Mouse (Mus musculus) C2C12 (cell line): ENCODE results near the gene Tfcp2l1. TPM values are rescaled to one million over a fixed set of nuclear protein-coding genes. Genes with fewer than 3 reads are reported as not detected.

ENCODE experiments used
- H3K27me3 ChIP-seq: one replicate; pipeline ENCODE4 v1.6.1; 2011; ENCODE audit not compliant: control insufficient read depth, insufficient read depth, insufficient read length
- H3K36me3 ChIP-seq: one replicate; pipeline ENCODE4 v1.6.1; 2011; ENCODE audit not compliant: control insufficient read depth, insufficient read depth
- H3K4me3 ChIP-seq: one replicate; pipeline ENCODE4 v1.5.1; 2011; ENCODE audit warnings: mild to moderate bottlenecking, control low read depth; ENCODE audit not compliant: poor library complexity, insufficient read depth, severe bottlenecking
- H3K79me2 ChIP-seq: one replicate; pipeline ENCODE4 v1.6.1; 2011; ENCODE audit not compliant: control insufficient read depth, insufficient read depth
- H3K79me3 ChIP-seq: one replicate; pipeline ENCODE4 v1.6.1; 2011; ENCODE audit warnings: low read depth, control low read depth
- H3ac ChIP-seq: one replicate; pipeline ENCODE3; 2011; ENCODE audit warnings: low read depth; ENCODE audit not compliant: control insufficient read depth, insufficient read length
- CEBPB ChIP-seq: IDR thresholded peaks from one replicate; pipeline ENCODE4 v1.6.1; 2011; ENCODE audit warnings: low read depth, mild to moderate bottlenecking, control low read depth, moderate library complexity
- CTCF ChIP-seq: IDR thresholded peaks from one replicate; pipeline ENCODE4 v1.5.1; 2011; ENCODE audit not compliant: control insufficient read depth, insufficient read depth, insufficient read length
- FOSL1 ChIP-seq: IDR thresholded peaks from one replicate; pipeline ENCODE4 v1.8.0; 2011; ENCODE audit warnings: mild to moderate bottlenecking, low read length; ENCODE audit not compliant: poor library complexity, insufficient read depth, severe bottlenecking
- MAX ChIP-seq: IDR thresholded peaks from one replicate; pipeline ENCODE4 v1.6.1; 2011; ENCODE audit warnings: mild to moderate bottlenecking, control low read depth
- MYOD1 ChIP-seq: IDR thresholded peaks from one replicate; pipeline ENCODE4 v1.6.1; 2011; ENCODE audit warnings: low read depth; ENCODE audit not compliant: control insufficient read depth, insufficient read length
- MYOG ChIP-seq: IDR thresholded peaks from one replicate; pipeline ENCODE4 v1.6.1; 2011; ENCODE audit not compliant: control insufficient read depth, insufficient read length; ENCODE audit errors: extremely low read depth
- USF1 ChIP-seq: IDR thresholded peaks from one replicate; pipeline ENCODE4 v1.6.1; 2011; ENCODE audit warnings: low read depth, mild to moderate bottlenecking, control low read depth, moderate library complexity
- polyA plus RNA-seq: library from polyadenylated mRNA; unstranded; fragments of >200 nt; fragmentation: generic; extraction: Trizol; gene quantifications from one replicate; pipeline ENCODE4 v1.2.1, GENCODE M21; 2012; ENCODE audit warnings: missing spikeins

Gene Tfcp2l1
- polyA plus RNA-seq, 1 experiment = 0.09 TPM

DNA sequence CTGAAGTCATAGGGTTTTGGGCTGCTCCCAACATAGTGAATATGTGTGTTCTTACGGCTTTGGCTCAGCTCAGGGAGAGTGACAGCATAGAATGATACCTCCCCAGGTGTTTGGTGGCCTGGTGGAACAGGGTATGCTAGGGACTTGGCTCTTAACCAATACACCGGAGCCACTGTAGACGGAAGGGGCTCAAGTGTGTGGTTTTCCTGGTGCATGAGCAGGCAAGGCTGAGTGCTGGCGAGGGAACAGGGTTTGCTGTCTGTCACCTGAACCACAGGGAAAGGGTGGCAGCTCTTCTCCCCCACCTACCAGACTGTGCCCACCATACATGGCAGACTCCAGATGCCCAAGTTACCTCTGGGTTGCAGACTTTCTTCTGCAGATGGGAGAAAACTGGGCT is 83.9 kb downstream of the Tfcp2l1 start:
- no peaks in the 10 kb centered on the region for H3K79me2 ChIP-seq
- no peak for TF ChIP-seq FOSL1
- no peak for TF ChIP-seq CTCF
- no peak for TF ChIP-seq MAX
- no peak for TF ChIP-seq USF1
- no peak for TF ChIP-seq MYOG
- TF ChIP-seq MYOD1 = no peak
- TF ChIP-seq CEBPB = no peak
- no peak overlapping the region for H3K4me3 ChIP-seq
- no peaks in the 10 kb centered on the region for H3K79me3 ChIP-seq
- peaks cover 4% of the 10 kb centered on the region for H3K27me3 ChIP-seq
- H3ac ChIP-seq = no peak overlapping the region
- no peaks in the 10 kb centered on the region for H3K36me3 ChIP-seq

DNA sequence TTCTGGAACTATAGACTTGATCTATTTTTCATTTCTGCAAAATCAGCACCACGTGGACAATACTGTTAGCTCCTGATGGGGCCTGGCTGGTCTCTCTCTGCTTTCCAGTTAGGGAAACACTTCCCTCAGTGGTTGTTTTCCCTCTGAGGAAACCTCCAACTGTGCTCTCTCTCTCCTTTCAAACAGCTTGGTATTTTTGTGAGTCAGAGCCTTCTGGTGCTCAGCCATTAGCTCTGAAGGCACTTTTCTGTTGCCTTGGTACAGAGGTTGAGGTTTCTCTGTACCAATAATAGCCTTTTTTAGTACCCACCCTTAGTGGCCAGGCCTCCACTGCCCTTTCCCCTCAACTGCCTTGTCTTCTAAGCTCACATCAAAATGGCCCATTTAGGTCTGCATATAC is 88.5 kb downstream of the Tfcp2l1 start:
- TF ChIP-seq CTCF = no peak
- no peak for TF ChIP-seq USF1
- no peak for TF ChIP-seq FOSL1
- no peak for TF ChIP-seq MAX
- no peak for TF ChIP-seq CEBPB
- no peak for TF ChIP-seq MYOD1
- TF ChIP-seq MYOG = no peak
- H3K4me3 ChIP-seq = no peak overlapping the region
- no peaks in the 10 kb centered on the region for H3K79me3 ChIP-seq
- no peaks in the 10 kb centered on the region for H3K36me3 ChIP-seq
- H3K79me2 ChIP-seq = no peaks in the 10 kb centered on the region
- no peak overlapping the region for H3ac ChIP-seq
- peaks cover 8% of the 10 kb centered on the region for H3K27me3 ChIP-seq

DNA sequence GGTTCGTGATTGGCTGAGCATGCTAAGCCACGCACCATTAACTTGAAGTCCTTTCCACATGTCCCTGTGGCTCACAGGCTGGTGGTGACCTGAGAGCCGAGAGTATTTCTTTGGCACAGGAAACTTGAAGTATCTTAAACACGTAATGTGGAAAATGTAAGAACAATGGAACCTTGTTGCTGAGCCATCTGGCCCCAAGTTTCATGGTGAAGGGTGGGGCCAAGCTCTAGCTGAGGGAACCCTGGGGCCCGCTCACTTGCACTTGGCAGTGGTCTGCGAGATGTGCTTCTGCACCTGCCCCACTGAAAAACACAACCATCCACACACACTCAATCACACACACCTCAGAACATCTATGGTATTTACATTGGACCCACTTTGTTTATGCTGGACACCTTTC is 90.3 kb downstream of the Tfcp2l1 start:
- Histone ChIP-seq H3K27me3 (peaks cover 8% of the 10 kb centered on the region), H3K79me3 (no peaks in the 10 kb centered on the region), H3ac (no peak overlapping the region), H3K79me2 (no peaks in the 10 kb centered on the region), H3K4me3 (no peak overlapping the region), H3K36me3 (no peaks in the 10 kb centered on the region)
- TF ChIP-seq USF1 (no peak), FOSL1 (no peak), MAX (no peak), MYOG (no peak)

DNA sequence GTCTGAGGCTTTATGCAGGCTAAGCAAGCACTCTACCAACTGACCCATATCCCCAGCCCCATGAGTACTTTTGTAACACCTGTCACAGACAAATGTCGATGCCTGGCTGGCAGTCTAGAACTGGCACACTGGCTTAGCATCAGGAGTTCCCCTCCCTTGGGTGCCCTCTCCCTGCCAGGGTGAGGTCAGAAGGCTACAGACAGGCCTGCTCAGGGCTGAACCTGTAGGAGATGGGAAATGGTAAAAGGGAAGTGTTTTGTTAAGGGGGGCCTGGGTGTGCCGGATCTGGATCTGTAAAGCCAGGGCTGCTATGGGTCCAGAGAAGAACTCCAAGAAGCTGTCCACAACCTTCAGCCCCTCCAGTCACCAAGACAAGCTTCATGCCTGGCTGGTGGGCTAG is 92.0 kb downstream of the Tfcp2l1 start:
- H3K36me3 ChIP-seq = no peaks in the 10 kb centered on the region
- H3K27me3 ChIP-seq = peaks cover 4% of the 10 kb centered on the region
- no peak overlapping the region for H3K4me3 ChIP-seq
- no peaks in the 10 kb centered on the region for H3K79me3 ChIP-seq
- TF ChIP-seq MYOG = no peak
- H3ac ChIP-seq = no peak overlapping the region
- no peaks in the 10 kb centered on the region for H3K79me2 ChIP-seq

DNA sequence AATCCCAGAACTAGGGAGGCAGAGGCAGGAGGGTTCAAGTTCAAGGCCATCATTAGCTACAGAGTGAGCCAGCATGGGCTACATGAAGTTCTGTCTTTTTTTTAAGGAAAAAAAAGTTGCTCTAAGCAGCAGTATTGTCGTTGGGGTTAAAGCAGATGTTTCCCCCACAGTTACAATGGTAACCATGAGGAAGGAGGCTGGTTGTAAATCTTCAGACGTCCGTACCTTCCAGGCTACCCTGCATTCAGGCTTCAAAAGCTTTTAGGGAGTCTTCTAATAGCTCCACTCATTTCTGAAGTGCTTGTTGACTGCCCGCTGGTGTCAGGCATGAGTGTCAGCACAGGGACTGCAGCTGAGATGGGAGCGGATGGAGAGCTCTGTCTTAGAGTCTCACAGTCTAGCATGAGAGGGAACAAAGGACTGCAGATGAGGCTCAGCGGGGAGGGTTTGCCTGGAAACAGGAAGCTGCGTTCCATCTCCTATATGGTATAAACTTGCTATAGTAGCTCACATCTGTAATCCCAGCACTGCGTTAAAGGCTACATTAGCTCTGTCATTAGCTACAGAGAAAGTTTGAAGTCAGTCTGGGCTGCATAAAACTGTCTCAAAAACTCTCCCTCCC is 92.8 kb downstream of the Tfcp2l1 start:
- Histone ChIP-seq H3K36me3 (no peaks in the 10 kb centered on the region), H3K79me2 (no peaks in the 10 kb centered on the region), H3ac (no peak overlapping the region), H3K4me3 (no peak overlapping the region), H3K27me3 (peaks cover 4% of the 10 kb centered on the region), H3K79me3 (no peaks in the 10 kb centered on the region)
- TF ChIP-seq USF1 (no peak), CEBPB (no peak), CTCF (no peak), MYOG (no peak), MYOD1 (no peak), FOSL1 (no peak)

DNA sequence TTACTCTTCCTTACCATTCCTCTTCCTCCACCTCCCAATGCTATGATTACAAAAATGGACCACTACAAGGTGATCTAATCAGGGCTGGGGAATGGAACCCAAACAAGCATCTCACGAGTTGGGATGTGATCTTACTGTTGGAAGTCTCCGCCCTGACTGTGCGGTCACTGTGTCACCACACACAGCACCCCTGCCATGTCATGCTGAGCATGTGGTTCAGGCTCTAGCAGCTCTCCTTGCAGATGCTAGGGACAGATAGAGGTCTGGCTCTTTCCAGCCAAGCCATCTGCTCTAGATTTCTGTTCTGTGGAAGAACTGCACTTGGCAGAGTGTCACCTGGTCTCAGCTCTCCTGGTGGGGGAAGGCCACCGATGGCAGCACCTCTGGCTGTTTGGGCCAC is 99.3 kb downstream of the Tfcp2l1 start:
- TF ChIP-seq MYOG (no peak), USF1 (no peak), FOSL1 (no peak), CEBPB (no peak), MAX (no peak), CTCF (no peak), MYOD1 (no peak)
- H3K36me3 ChIP-seq = no peaks in the 10 kb centered on the region
- no peak overlapping the region for H3K4me3 ChIP-seq
- H3ac ChIP-seq = no peak overlapping the region
- H3K27me3 ChIP-seq = no peaks in the 10 kb centered on the region
- H3K79me3 ChIP-seq = no peaks in the 10 kb centered on the region
- no peaks in the 10 kb centered on the region for H3K79me2 ChIP-seq
